Mouse (Mus musculus) embryo, embryonic 10 days (tissue): Measurements from ENCODE around the gene Casc4.
"Not testable (repeated sequence)": the region's sequence is repeated elsewhere in the genome, so short reads cannot be mapped to it uniquely, and the experiment has no call there.

ENCODE experiments used
- DNase-seq: peaks from one replicate; pipeline ENCODE4 v3.0.0-alpha.2; 2015; ENCODE audit warnings: low spot score

Casc4 gene

DNA sequence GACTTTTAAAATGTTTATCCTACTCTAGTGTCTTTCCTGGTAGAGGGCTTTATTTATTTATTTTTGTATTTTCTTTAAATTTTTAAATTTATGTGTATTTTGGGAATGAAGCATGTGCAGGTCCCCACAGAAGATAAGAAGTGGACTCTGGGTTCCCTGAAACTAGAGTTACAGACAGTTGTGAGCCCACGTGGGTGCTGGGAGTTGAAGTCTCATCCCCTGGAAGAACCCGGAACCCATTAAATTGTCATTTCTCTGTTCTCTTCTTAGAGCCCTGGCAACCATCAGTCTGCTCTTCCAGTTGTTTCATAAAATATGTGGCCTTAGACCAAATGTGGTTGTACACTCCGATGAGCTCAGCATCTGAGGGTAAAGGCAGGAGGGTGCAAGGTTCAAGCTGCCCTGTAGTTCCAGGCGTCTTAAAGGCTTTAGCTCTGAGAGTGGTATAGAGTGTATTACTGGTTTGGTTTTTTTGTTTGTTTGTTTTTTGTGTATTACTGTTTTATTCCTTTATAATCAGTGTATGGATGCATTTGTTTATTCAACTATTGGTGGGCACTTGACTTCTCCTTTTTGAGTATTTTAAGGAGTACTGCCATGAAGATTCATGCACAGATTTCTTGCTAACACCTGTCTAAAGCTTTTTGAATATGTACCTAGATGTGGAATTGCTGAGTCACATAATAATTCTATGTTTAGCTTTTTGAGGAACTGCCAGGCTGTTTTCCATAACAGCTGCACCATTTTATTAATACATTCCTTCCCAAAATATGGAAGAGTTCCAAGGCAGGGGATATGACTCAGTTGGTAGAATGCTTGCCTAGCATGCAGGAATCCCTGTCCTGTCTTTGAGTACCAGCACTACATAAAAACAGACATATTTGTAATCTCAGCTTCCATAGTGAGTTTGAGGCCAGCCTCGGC lies 49.5 kb downstream of the Casc4 start:
- DNase-seq, result no peak

GRCm38 (mm10) chr2:121937624-121938023 lies 70.9 kb downstream of the Casc4 start:
- not testable (repeated sequence) for DNase-seq

DNA sequence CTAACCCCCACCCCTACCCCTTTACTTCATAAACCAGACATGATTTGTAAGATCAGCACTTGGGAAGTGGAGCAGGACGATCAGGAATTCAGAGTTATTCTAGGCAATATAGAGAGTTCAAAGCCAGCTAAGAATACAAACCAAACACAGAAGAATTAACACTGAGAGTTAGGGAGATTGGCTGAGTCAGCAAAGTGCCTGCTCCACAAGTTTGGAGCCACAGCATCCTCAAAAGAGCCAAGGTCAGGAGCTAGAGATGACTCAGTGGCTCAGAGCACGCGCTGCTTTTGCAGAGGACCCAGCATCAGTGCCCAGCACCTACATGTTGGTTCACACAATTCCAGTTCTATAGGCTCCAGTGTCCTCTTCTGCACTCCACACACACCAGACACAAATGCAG lies 76.6 kb downstream of the Casc4 start:
- DNase-seq, result no peak

DNA sequence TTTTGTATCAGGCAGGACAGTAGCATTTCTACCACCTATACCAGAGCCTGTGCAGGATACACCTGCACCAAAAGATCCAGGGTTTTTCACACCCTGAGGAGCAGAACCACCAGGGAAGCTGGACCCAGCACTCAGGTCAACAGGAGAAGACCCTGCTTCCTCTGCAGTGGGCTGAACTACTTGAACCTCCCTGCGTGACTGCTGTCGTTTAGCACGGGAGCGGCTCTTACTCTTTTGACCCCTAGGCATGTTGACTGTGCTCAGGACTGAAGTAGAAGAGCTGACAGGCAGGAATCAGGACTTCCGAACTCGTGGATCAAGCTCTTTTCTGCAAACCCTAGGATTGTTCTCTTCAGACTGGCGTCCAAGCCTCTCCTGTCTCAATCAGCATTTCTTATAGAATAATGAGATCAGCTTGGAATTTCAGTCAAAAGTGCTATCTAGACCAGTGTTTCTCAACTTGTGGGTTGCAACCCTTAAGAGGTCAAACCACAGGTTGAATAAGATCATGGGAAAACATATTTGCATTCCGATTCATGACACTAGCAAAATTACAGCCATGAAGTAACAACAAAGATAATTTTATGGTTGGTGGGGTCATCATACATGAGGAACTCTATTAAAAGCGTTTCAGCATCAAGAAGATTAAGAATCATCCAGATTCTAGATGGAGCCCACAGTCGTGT lies 88.3 kb downstream of the Casc4 start:
- DNase-seq, result peak; percentile 10

DNA sequence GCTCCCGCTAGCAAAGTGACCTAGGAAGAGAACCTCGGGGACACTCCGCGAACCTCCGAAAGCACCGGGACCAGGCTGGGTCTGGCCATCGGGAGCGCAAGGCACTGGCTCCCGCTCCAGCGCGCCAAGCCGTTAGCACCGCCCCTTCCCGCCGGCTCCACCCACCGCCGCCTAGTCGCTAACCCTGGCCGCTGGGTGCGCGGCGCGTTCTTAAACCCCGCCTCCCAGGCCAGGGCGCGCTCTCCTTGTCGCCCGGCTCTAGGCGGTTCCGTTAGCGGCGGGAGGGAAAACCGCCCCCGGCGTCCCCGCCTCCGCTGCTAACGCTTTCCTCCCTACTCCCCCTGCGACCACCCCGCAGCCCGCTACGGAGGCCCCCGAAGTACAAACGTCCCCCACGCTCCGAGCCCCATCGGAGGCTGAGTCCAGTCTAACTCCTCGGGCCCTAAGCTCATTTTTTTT lies 89.0 kb downstream of the Casc4 start, which contains the start of the genes Ctdspl2 and Mageb3:
Ctdspl2 (plus strand) TSS at position 237 of the 459 bp plus-strand sequence.
Mageb3 (minus strand) TSS at position 328 of the 459 bp plus-strand sequence.
- peak; percentile 99 for DNase-seq

DNA sequence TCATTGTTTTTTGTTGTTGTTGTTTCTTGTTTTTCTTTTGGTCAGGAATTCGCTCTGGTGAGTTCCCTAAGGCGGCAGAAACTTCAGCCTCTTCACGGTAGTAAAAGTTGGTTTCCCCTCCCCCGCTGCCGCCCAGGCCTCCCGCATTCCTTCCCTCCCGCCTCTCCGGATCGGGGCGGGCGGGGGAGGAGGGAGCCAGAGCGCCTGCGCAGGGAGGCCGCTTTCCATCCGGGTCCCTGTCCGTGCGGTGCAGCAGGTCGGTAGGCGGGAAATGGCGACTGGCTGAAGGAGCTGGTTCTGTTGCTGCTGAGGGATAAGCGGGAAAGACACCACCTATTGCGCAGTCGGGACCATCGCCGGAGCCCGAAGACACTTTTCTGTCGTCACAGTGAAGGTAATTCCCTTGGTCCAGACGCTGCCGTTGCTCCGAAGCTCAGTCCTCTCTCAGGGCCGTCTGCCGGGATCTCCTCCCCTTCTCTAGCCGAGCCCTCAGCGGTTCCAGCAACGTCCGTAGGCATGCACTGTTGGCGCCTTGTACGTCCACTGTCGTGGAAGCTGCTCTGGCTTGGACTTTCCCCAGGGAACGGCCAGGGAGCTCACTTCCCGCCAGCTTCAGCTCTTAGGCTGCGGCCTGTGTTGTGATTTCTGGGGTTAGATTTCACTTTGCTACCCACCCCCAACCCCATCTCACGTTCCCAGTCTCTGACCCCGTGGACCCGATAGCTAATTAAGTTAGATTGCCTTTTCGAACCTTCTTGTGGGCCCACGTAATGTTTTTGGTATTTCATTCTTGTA lies 89.7 kb downstream of the Casc4 start:
- DNase-seq, result peak; percentile 95

- DNase-seq, result peak; percentile 11
These were observed 90.5 kb downstream of the Casc4 start for GRCm38 (mm10) chr2:121957216-121957792.
